Mouse (Mus musculus): ENCODE results near the gene Hnrnpf. TPM values are rescaled to one million over a fixed set of nuclear protein-coding genes. Genes with fewer than 3 reads are reported as not detected.

Hnrnpf gene
- total and polyA plus RNA-seq, 2 experiments from 2014 or later = 154 to 183 TPM

DNA sequence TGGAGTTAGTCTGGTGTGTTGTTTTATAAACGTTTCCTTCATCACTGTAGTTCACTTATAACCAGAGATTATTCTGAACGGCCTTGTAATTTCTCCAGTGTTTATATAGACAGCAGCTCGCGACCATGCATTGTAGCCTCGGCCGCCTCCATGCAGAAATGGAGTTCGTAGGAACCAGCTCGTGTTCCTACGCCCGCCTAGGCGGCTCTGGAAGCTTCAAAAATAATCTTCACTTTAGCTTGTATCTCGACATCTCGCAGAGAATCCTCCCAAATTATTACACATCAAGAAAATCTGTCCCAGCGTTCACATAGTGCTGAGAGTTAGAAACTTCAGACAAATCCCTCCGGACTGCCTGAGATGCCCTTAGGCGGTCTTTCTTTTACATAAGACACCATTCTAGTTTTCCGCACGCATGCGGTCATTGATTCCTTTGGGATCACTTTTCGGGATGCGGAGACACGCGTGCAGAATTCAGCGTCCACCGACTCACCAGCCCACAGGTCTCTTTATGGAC, 5.9 kb downstream of the Hnrnpf start:
- no peak for TF ChIP-seq CTCF (IDR thresholded peaks at IDR 0.05)
- Histone ChIP-seq H3K27me3 (ENCODE audit: insufficient read depth, low read length) (no peaks in the 10 kb centered on the region), H3K9ac (replicated peaks; ENCODE audit: low read length, poor library complexity, severe bottlenecking) (0 out of 2 replicates have a peak overlapping the region, but pooled peaks have one; percentile 3), H3K4me2 (ENCODE audit: low read depth, low read length, poor library complexity, severe bottlenecking) (peak overlapping the region; percentile 46), H3K4me1 (ENCODE audit: insufficient read depth, low read length) (no peaks in the 10 kb centered on the region; the same call in 1 of the 2 replicates), H3K36me3 (ENCODE audit: insufficient read depth, low read length) (no peaks in the 10 kb centered on the region), H3K9me3 (ENCODE audit: low read length) (no peaks in the 10 kb centered on the region), H3K27ac (ENCODE audit: low read depth, low read length) (peak overlapping the region; percentile 26), H3K4me3 (ENCODE audit: low read depth, low read length) (peak overlapping the region; percentile 81)
- peak; percentile 71 for DNase-seq (ENCODE audit: low spot score)
- under 1% methylated on average over 25 of the region's 25 CpGs for WGBS
- peak; percentile 38 for ATAC-seq (ENCODE audit: low FRiP score)

DNA sequence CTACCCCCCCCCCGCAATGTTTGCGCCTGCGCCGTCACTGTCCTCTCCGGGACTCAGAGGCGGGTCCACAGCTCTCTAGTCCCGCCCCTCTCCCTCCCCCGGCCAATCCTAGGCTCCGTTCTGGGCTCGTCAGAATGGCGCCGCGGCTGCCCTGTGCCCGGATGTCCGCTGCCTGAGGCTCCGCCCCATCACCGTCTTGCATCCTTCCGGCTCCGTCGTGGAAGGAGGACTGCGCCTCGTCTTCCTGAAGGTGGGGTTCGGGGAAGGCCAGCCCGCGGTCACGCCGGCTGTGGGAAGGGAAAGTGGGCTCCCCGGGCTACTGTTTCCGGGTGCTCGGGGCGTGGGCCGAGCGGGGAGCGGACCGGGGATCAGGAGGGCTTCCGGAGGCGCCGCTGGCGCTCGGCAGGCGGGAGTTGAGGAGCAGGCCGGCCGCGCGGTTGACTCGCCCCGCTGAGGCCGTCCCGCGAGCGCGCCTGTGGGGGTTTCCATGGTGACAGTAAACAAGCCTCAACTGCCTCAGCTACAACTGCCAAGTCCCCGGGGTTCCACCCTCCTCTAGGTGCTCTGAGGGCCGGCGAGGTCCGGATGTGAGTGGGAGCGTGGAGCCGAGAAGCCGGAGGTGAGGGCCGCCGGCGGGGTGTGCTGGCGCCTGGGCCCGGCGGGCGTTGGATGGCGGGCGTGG, 6.6 kb downstream of the Hnrnpf start:
- Histone ChIP-seq H3K9me3 (ENCODE audit: low read length) (no peaks in the 10 kb centered on the region), H3K27me3 (ENCODE audit: insufficient read depth, low read length) (no peaks in the 10 kb centered on the region), H3K36me3 (ENCODE audit: insufficient read depth, low read length) (no peaks in the 10 kb centered on the region), H3K4me2 (ENCODE audit: low read depth, low read length, poor library complexity, severe bottlenecking) (peak overlapping the region; percentile 97), H3K4me1 (ENCODE audit: insufficient read depth, low read length) (no peaks in the 10 kb centered on the region; the same call in 1 of the 2 replicates), H3K9ac (replicated peaks; ENCODE audit: low read length, poor library complexity, severe bottlenecking) (peak overlapping the region; percentile 85), H3K4me3 (ENCODE audit: low read depth, low read length) (peak overlapping the region; percentile 81), H3K27ac (ENCODE audit: low read depth, low read length) (peak overlapping the region; percentile 88)
- TF ChIP-seq CTCF (IDR thresholded peaks at IDR 0.05) = peak; percentile 22
- DNase-seq (ENCODE audit: low spot score) (peak; percentile 99), ATAC-seq (ENCODE audit: low FRiP score) (peak; percentile 99)
- under 1% methylated on average over 52 of the region's 68 CpGs for WGBS

DNA sequence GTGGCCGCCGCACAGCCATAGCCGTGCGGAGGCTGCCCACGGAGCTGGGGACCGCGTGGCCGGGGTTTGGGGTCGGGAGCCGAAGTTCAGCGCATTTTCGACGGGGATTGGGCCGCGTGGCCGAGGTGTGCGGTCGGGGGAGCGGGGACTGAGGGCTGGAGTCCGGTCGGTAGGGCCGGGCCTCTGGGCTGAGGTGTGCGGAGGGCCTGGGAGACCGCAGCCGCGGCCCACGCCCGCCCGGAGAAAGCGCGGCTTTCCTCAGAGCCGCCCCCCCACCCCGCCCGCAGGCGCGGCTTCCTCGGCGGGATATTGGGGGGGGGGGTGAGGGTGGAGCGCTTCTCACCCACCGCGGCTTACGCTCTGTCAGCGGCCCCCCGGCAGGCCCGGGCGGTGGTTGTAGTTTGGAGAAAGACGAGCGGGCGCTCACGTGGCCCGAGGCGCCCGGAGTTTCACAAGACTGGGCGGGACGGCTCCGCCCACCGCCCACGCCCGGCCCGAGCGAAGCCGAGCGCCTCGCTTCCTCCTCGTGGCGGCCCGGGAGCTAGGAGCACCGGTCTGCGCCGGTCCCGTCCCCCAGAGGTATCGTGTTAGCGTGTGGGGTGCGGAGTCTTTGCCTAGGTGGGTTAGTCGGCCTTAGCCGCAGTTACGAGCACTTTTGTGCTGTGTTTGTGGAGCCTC, 7.3 kb downstream of the Hnrnpf start:
- under 1% methylated on average over 53 of the region's 77 CpGs for WGBS
- H3K4me3 ChIP-seq (ENCODE audit: low read depth, low read length) = peak overlapping the region; percentile 81
- peak overlapping the region; percentile 88 for H3K27ac ChIP-seq (ENCODE audit: low read depth, low read length)
- H3K27me3 ChIP-seq (ENCODE audit: insufficient read depth, low read length) = no peaks in the 10 kb centered on the region
- H3K9ac ChIP-seq (replicated peaks; ENCODE audit: low read length, poor library complexity, severe bottlenecking) = peak overlapping the region; percentile 85
- DNase-seq (ENCODE audit: low spot score) (peak; percentile 71), ATAC-seq (ENCODE audit: low FRiP score) (peak; percentile 39)
- H3K9me3 ChIP-seq (ENCODE audit: low read length) = no peaks in the 10 kb centered on the region
- H3K4me1 ChIP-seq (ENCODE audit: insufficient read depth, low read length) = no peaks in the 10 kb centered on the region; the same call in 1 of the 2 replicates
- no peak for TF ChIP-seq CTCF (IDR thresholded peaks at IDR 0.05)
- peak overlapping the region; percentile 97 for H3K4me2 ChIP-seq (ENCODE audit: low read depth, low read length, poor library complexity, severe bottlenecking)
- no peaks in the 10 kb centered on the region for H3K36me3 ChIP-seq (ENCODE audit: insufficient read depth, low read length)

DNA sequence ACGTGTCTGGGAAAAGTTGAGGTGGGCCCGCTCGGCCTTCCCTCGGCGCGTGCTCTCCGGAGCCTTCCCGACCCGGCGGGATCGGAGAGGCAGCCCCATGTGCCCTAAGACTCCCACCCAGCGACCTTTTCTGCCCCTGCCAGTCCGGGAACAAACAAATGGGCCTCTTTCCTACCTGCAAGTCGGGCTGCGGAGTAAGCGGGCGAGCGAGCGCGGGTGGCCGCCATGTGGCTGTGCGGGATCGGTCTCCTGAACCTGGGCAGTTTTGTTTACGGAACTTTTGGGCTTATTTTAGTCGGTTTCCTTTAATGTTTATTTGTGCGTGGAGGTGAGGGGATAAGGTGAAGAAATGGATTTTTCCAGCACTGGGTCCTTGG, 7.8 kb downstream of the Hnrnpf start:
- H3K9me3 ChIP-seq (ENCODE audit: low read length) = no peaks in the 10 kb centered on the region
- H3K9ac ChIP-seq (replicated peaks; ENCODE audit: low read length, poor library complexity, severe bottlenecking) = peak overlapping the region; percentile 85
- no peak for TF ChIP-seq CTCF (IDR thresholded peaks at IDR 0.05)
- no peaks in the 10 kb centered on the region for H3K27me3 ChIP-seq (ENCODE audit: insufficient read depth, low read length)
- no peaks in the 10 kb centered on the region; the same call in 1 of the 2 replicates for H3K4me1 ChIP-seq (ENCODE audit: insufficient read depth, low read length)
- peak overlapping the region; percentile 97 for H3K4me2 ChIP-seq (ENCODE audit: low read depth, low read length, poor library complexity, severe bottlenecking)
- no peaks in the 10 kb centered on the region for H3K36me3 ChIP-seq (ENCODE audit: insufficient read depth, low read length)
- WGBS = under 1% methylated on average over 26 of the region's 26 CpGs
- no peak for ATAC-seq (ENCODE audit: low FRiP score)
- H3K4me3 ChIP-seq (ENCODE audit: low read depth, low read length) = peak overlapping the region; percentile 81
- H3K27ac ChIP-seq (ENCODE audit: low read depth, low read length) = 0 out of 2 replicates have a peak overlapping the region, but pooled peaks have one; percentile 88
- no peak for DNase-seq (ENCODE audit: low spot score)

DNA sequence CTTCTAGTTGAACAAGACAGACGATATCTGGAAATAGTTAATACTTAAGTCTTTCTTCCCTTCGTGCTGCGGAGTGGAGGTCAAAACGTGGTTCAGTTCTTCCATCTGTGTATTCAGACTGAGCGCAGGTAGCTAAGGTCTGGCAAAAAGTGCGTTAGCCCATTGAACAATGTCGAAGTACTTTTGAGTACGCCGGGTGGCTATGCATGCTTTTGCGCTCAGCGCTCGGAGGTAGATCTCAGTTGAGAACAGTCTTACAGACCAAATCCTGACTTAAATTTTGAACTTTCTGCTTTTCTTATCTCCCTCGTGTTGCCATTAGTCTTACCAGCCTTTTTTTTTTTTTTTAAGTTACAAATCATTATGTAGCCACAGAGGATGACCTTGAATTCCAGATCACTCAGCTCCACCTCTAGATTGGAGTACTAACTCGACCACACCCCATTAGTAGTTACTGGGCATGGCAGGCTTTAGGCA, 8.3 kb downstream of the Hnrnpf start:
- no peaks in the 10 kb centered on the region; the same call in 1 of the 2 replicates for H3K4me1 ChIP-seq (ENCODE audit: insufficient read depth, low read length)
- DNase-seq (ENCODE audit: low spot score) (no peak), ATAC-seq (ENCODE audit: low FRiP score) (no peak)
- H3K4me3 ChIP-seq (ENCODE audit: low read depth, low read length) = peak overlapping the region; percentile 81
- H3K27me3 ChIP-seq (ENCODE audit: insufficient read depth, low read length) = no peaks in the 10 kb centered on the region
- WGBS = 3% methylated on average over 14 of the region's 14 CpGs
- H3K4me2 ChIP-seq (ENCODE audit: low read depth, low read length, poor library complexity, severe bottlenecking) = peak overlapping the region; percentile 97
- H3K9ac ChIP-seq (replicated peaks; ENCODE audit: low read length, poor library complexity, severe bottlenecking) = no peak overlapping the region
- H3K9me3 ChIP-seq (ENCODE audit: low read length) = no peaks in the 10 kb centered on the region
- TF ChIP-seq CTCF (IDR thresholded peaks at IDR 0.05) = no peak
- H3K36me3 ChIP-seq (ENCODE audit: insufficient read depth, low read length) = no peaks in the 10 kb centered on the region
- H3K27ac ChIP-seq (ENCODE audit: low read depth, low read length) = no peak overlapping the region
